Mouse (Mus musculus): ENCODE measurements around the gene Aldh18a1.

GRCm38 (mm10) chr19:40632668-40633067 is 44.4 kb upstream of the Aldh18a1 start:
- no peak for TF ChIP-seq CTCF (IDR thresholded peaks at IDR 0.05; ENCODE audit: extremely low read depth, insufficient read depth, insufficient read length, insufficient replicate concordance)
- no peak for TF ChIP-seq POLR2A (IDR thresholded peaks at IDR 0.05; ENCODE audit: low read depth, low read length)

Measured in spleen, adult 2 months (tissue).